Mouse (Mus musculus): Measurements from ENCODE around the gene Psd.

- TF ChIP-seq GATA1 (IDR thresholded peaks at IDR 0.05; ENCODE audit: low read length) (no peak), TAL1 (IDR thresholded peaks at IDR 0.05; ENCODE audit: low read length) (no peak)
Observed at GRCm38 (mm10) chr19:46348761-46349458, 22.0 kb upstream of the Psd start.

Data from erythroblast, embryonic 14.5 days (primary cell).